Mouse (Mus musculus) adrenal gland, postnatal 36 days (tissue): Measurements from ENCODE around the gene Pdzd2. TPM values are rescaled to one million over a fixed set of nuclear protein-coding genes. Genes with fewer than 3 reads are reported as not detected.

Experiments used
- DNase-seq, 2 experiments: peaks; one replicate each; pipeline ENCODE4 v3.0.0; 2021; ENCODE audit warnings: mixed read lengths in 1 of 2
- total RNA-seq, 2 experiments: library from RNA; stranded (reverse); gene quantifications; 2 replicates each; pipeline ENCODE4 v1.2.3; 2021

Pdzd2 gene
- total RNA-seq, 2 experiments from 2014 or later, result 11.1 to 15.9 TPM

DNA sequence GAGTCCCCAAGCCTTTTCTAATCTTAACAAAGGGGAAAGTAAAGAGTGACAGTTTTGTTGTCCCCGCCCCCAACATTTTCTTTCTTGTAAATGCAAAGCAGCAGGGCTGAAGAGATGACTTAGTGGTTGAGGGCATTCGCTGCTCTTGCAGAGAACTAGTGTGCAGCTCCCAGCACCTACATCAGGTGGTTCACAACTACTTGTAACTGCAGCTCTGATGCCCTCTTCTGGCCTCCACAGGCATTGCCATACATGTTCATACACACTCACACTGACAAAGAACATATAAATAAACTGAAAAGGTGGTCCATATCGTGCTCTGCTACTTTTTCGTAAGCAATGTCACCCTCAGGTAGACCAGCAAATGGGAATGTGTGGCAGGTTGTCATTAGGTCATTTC, 116.2 kb downstream of the Pdzd2 start:
- DNase-seq, result no peak

DNA sequence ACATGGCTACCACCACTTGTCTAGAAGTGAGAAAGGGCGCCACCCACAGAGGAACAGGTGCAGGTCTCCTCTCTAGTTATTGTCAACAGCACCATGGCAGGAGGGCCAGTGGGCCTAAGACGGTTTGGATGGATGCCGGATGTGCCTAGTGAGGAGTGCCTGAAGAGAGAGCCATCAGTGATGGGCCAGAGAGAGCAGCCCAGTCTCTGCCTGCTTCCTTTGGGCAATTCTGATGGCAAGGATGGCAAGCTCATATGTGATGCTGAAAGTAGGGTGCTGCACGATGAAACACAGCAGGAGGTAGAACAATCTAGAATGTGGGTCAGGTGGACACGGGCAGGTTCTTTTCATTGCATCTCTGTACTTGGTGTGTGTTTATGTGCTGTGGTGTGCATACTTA, 117.0 kb downstream of the Pdzd2 start:
- DNase-seq, result no peak

DNA sequence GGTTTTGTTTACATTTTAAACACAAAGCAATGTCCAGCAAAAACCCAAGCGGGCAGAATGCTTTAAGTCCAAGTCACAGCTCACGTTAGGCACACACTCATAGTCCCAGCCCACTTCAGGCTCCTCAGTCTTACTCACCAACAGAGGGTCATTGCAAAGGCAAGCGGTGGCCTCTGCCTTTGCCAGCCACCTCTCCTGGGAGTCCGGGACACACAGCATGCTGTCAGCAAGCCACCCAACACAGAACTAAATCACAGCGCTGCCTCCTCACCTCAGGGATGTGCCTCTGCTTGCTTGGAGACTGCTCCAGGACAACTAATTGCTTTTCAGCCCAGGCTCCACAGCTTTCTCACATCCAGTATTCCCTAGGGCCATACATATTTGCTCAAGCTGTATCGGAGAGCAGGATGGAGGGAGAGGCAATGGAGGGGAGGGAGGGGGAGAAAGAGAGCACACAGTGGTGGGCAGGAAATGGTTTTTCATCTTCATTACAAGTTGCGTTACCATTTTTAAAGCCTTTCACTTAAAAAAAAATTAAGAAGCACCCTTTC, 117.6 kb downstream of the Pdzd2 start:
- no peak for DNase-seq

DNA sequence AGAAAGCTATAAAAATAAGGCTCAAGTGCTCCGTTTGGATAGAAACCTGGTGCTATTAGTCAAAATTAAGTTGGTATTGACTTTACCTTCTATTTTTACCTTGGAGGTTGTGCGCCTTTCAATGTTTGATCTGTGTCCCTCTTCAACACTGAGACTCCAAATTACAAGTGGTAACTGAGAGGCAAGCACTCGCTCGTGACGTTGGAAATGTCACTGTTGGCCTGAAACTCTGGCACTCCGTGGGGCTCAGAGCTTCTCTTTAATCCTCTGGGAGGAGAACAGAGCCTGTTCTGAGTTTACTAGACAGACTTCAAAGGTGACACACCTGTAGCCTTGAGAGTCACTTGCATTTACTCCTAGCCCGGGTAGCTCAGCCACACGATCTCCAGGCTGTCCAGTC, 120.5 kb downstream of the Pdzd2 start:
- no peak for DNase-seq

DNA sequence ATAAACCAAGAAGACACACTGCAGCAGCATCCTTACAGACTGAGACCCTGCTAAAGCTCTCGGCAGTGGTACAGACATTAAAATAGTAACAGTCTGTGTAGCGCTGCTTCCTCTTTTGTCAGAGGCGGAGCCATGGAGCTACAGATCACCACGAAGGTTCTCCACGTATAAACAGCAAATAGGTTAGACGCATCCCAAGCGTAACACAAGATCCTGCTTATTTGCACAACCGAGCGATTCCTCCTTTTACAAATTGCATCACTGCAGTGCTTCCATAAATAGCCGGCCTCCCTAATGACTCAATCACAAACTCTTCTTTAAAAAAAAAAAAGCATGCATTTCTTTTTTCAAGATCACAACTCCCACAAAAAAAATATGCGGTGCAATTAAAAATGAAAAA, 122.1 kb downstream of the Pdzd2 start:
- no peak for DNase-seq

DNA sequence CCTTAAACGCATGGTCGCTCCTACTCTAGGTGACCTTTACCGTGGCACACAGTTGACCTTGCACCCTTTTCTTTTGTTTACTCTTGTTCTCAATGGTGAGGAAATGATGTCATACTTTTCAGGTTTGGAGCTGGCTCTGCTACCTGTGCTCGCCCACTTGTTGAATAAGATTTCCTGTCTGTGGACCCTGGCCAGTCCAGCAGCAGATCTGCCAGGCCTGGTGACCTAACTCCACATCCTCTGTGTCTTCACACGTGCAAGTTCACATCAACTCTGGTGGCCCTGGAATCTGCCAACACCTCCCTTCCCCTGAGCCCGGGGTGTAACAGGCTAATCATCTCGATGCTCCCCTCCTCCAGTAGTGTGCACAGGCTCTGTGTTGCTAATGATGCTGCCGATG, 122.5 kb downstream of the Pdzd2 start:
- DNase-seq, result no peak

DNA sequence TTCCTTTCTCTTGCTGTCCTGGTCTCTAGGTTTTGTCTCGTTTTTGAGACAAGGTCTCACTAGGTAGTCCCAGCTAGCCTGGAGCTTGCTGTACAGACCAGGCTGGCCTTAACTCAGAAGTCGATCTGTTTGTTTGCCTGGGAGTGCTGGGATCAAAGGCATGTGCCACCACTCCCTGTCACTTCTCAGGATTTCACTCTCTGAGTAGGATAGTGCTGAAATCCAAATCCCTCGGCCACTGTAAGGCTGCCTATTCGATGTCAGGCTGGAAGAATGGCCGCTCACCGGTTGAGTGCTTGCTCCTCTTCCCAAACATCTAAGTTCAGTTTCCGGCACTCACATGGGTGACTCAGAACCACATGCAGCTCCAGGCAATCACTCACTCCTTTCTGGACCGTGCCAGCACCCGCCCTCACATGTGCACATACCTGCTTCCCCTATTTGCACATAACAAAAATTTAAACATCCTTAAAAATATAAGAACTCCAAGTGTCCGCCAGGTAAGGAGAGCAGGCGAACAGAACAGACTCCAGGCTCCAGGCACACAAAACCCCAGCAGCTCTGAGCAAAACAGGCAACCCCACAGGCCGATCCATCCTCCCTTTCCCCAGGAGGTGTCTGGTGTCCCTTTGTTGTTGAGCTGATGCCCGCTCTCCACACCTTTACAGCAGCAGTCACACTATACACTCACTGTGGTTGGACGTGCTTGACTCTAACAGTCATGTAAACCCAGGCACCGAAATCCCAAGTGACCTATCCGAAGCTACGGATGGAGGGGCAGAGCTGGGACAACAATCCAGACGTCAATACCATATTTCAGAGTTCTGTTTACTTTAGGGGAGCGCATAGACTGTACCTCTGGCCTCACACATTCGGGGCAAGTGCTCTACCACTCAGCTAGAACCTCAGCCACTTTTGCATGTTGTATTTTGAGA, 124.5 kb downstream of the Pdzd2 start:
- DNase-seq, result no peak

DNA sequence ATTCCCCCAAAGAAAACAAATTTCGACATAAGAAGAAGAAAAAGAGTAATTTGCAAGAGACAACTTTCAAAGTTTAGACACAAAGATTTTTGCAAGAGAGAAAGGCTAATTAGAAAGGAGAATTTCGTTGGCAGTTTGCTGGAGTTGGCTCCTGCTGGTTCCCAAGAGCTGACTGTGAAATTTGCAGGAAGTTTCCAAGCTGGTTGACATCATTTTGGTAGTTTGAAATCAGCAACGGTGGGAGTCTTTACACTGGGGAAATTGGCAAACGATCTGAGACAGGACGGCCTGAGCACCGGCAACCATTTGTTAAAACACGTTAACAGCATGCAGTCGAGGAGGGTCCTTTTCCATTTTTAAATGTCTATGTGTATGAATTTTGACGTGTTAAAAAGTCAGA, 125.7 kb downstream of the Pdzd2 start:
- DNase-seq, result no peak

DNA sequence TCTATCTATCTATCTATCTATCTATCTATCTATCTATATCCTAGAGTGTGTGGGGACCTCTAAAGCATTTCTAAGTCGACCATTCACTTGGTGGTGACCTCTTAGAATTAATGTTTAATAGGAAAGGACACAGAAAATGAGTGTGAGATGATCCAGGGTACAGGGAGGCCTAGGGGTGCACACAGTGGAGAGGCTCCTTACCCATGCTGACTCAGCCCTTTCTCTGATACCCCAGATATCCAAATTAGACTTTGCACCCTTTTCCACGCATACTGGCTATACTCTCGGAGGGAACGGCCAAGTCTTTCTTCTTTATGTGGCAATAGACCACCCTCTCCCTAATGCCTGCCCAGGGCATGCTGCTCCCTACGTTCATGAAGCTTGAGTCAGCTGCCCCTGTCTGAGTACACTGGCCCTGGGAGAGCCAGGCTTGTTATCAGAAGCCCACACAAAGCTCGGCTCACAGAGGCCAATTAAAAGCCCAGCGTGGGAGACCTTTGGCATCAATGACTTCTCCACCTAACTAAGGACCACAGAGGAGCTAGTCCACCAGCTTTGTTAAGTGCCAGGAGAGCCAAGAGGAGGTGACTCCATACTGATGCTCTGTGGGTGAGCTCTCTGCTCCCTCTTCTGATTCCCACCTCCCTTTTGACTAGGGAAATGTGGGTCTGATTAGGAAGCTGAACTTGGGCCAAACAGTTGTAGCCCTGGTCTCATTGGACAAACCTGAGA, 126.6 kb downstream of the Pdzd2 start:
- no peak for DNase-seq

DNA sequence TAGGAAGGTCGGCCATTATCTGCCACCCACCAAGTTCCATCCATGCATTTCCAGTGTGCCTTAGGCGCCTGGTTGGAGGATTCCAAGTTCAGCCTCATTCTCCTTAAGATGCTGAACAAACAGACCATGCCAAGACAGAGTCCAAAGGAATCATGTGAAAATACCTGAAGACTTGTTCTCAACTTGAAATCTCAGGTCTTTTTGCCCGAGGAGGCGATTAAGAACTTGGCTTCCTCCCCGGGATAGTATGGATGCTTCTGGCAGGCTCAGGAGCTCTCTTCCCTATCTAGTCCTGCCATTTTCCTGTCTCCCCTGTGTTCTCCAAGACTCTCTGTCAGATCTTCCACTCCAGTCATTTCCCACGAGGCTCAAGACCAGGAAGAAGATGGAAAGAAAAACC, 131.6 kb downstream of the Pdzd2 start:
- DNase-seq, result no peak

DNA sequence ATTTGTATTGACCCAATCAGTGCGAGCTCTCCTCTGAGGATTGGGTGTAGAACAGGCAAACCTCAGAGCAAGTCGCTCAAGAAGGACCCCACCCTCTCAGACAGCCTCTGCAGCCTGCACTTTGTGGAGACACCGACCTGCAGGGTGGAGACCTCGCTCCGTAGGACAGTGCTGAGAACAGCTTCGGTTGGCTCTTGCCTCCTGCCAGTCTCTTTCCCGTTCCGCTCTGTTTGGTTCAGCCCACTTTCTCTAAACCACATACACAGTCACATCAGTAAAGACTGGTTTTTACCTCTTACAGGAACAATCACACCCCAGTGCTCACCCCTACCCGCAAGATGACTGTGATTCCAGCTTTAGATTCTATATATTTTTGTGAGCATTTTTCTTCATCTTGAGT, 133.4 kb downstream of the Pdzd2 start:
- DNase-seq, result no peak

DNA sequence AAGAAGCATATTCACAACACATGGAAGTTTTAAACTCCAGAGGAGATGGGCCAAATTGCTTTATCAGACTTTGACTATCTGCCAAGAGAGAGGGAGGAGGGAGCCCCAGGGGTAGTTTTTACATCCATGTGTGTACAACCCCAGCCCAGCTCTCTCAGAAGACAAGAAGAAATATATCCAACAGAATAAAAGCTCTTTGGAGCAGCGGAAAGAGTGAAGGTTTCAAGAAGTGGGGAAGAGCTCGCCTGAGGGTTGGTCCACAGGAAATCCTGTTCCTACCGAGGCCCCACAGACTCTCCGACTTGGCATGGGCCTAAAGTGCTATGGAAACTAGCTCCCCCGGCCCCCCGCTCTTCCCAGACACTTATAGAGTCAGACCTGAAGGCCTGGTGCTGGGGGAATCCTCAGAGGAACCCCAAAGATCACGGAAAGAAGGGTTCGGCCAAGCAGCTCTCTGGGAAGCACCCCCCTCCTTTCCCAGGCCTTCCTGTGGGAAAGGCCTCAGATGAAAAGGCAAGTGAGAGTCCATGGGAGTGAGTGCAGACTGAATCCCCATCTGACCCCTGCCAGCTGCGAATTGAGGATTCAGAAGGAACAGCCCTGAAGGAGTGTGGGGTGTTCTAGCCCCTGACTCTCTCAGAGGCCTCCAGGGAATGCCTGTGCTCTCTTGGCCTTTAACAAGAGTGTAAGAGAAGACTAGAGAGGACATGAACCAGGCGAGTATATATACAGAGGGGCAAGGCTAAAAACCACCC, 134.3 kb downstream of the Pdzd2 start:
- no peak for DNase-seq

DNA sequence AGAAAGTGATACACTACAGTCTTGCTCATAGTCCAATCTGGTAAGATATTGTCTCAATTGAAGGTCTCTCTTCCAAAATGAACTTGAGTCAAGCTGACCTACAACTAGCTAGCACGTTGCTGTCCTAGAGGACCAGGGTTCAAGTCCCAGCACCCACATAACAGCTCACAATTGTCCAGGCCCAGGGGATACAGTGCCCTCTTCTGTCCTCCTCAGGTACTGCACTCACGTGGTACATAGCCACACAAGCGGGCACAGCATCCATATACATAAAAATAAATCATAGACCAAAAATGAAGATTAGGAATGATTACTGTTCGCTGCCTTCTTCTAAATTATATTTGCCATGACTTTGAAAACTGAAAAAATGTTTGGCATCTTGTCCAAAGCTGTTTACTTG, 136.1 kb downstream of the Pdzd2 start:
- no peak for DNase-seq

DNA sequence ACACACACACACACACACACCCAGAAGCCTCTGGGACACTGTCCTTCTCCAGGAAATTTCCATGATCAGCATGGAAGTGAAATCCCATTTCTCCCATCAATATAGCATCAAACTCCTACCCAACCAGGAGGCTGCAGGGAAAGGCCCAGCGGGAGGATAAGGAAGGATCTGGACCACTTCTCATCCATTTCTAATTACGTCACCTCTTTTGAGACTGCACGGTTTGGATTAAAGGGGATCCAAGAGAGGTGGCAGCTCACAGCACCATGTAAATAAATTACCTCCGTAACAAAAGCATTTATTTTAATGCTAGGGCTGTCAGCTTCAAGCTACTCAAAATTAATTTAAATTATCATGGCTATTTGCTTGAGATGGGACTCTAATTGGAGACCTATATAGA, 146.6 kb downstream of the Pdzd2 start:
- no peak for DNase-seq

DNA sequence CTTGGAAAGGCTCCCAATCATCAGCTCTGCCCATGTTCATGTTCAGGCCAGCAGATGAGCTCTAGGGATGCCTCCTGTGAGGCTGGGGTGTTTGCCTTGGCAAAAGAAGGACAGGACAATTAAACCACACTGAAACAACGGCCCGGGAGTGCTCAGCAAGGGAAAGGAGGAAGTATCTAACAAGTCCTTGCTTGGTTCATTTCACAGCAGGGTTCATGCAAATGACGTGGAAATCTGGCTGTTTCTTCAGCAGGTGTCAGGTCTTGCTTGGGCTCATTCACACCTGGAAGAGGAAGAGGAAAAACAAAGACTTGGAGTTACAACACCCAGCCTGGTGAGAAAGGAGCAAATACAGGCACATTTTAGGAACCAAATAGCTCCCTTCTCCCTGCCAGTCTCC, 147.1 kb downstream of the Pdzd2 start:
- no peak for DNase-seq

DNA sequence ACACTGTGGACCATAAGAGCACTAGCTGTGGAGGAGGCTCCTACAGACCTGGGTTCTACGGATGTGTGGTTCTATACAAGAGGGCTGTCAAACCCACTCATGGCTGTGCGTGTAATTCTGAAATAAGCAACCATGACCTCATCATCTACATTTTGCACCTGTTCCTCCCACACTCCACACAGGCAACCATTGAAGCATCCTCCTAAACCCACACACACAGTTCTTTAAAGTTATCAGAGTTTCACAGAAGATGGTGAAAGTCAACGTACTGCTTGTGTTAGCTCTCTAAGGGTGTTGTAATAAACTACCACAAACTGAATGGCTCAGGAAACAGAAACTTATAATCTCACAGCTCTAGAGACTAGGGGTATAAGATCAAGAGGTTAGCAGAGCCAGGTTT, 151.1 kb downstream of the Pdzd2 start:
- no peak for DNase-seq

DNA sequence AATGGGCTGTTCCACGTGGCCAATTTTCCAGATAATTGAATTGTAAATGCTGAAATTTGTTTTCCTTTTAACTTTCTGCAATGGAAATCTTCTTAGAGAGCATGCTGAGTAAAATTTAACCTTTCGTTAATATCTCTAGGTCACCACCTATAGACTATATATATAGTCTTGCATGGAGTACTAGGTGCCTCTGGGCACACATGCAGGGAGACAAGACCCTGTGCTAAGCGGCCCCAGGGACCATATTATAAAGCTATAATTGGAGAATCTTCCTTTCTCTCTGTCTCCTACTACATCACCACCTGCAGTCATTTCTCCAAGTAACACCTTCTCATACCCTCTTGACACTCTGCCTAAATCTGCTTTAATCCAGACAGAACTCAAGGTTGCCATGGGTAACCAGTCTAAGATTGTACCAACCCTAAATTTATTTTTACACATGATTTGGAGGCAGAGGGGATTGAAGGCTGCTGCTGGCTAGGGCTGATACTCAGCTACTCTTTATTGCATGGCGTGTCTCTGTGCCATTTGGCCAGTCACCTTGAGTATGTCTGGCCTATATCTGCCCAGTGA, 152.8 kb downstream of the Pdzd2 start:
- no peak for DNase-seq

DNA sequence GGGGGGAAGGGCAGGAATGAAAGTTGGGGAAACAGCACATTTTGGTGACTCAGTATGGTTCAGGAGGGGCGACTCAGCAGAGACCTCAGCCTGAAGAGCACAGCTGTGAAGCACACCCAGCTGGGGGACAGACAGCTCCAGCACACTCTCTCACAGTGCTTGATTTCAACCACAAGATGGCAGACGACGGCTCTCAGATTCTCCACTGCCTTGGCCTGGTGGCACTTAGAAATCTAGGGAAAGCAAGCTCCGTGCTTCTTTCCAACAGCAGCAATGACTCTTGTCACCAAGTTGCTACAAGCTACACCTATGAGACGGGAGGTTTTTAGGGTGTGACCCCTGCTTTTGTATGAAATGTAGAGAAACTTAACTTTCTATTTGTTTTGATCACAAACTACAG, 153.6 kb downstream of the Pdzd2 start:
- peak; percentile 67 to 69 for DNase-seq

DNA sequence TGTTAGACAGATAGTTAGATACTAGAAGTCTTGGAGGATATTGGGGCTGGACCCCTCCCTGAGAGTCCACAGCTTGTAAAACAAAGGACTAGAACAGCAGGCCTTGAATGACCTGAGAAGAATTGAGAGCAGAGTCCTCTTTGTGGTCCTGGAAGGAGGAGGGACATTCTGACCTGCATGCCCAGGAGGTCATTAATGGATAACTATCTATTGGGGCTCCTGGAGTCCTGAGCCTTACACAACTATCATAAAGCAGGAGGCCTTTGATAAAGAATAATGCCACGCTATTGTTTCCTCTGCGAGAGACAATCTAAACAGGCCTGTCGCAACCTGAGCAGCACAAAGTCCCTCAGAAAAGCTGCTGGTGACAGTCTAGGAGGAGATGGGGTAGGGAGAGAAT, 156.7 kb downstream of the Pdzd2 start:
- DNase-seq, result no peak

DNA sequence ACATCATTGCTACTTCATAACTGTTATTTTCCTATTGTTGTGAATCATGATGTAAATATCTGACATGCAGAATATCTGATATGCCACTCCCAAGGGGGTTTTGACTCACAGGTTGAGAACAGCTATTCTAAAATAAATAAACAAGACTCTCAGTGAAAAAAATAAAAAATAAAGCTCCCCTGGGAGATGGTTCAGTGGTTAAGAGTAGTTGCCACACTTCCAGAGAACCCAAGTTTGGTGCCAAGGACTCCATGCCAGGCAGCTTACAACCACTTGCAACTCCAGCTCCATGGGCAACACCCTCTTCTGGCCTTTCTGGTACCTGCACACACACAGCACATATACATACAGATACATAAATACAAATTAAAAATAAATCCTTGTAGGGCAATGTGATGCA, 157.3 kb downstream of the Pdzd2 start:
- peak in 1 of 2 experiments; percentile 12 for DNase-seq

DNA sequence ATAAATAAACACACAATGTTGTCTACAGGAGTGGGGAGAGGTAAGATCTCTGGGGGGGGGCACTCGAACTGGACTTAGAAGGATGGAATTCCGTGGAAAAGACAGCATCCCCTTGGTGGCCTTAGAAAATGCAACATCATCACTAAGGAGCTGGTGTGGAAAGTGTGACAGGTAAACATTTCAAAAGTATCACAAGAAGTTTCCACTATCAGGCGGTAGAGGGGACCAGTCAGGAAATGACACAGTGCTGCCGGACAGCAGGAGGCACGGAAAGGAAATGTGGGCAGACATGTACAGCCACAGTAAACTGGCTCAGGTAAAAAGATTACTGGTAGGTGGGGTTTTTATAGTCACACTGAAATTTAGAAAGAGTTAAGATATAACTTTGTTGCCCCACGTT, 160.5 kb downstream of the Pdzd2 start:
- DNase-seq, result no peak

DNA sequence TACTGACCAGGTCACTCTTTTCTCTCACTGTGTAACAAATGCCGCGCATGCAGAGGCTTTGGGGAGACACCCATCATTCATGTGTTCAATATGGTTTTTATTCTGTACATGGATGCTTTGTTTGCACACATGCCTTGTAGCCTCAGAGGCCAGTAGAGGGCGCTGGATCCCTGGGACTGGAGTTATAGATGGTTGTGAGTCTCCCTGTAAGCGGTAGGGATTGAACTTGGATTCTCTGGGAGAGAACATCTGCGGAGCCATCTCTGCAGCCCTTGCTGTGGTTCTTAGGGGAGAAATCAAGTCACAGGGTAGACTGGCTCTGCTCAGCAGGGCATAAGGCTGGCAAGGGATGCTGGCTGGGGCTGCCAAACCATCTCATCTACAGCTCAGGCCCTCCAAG, 161.4 kb downstream of the Pdzd2 start:
- peak; percentile 53 to 60 for DNase-seq
